Mouse (Mus musculus) skeletal muscle tissue, adult 2 months (tissue): ENCODE data around the gene Phc1.
A peak's percentile ranks its signal among the peaks of the same experiment; 100 is the strongest.

Experiments used
- DNase-seq: peaks from one replicate; pipeline ENCODE4 v3.0.0-alpha.2; 2012; ENCODE audit warnings: low read depth, low spot score

The Phc1 gene

GRCm38 (mm10) chr6:122296918-122297278, 43.5 kb downstream of the Phc1 start:
- DNase-seq: no peak

- DNase-seq: no peak
Measured at GRCm38 (mm10) chr6:122295242-122295641, 45.1 kb downstream of the Phc1 start.

- no peak for DNase-seq
Measured at GRCm38 (mm10) chr6:122294290-122294689, 46.1 kb downstream of the Phc1 start.

GRCm38 (mm10) chr6:122293796-122294195, 46.6 kb downstream of the Phc1 start:
- no peak for DNase-seq

GRCm38 (mm10) chr6:122293121-122293520, 47.2 kb downstream of the Phc1 start:
- no peak for DNase-seq

- DNase-seq: no peak
Measured at GRCm38 (mm10) chr6:122292184-122292583, 48.2 kb downstream of the Phc1 start.

- DNase-seq: no peak
Measured at GRCm38 (mm10) chr6:122291735-122292134, 48.6 kb downstream of the Phc1 start.

GRCm38 (mm10) chr6:122291264-122291663, 49.1 kb downstream of the Phc1 start:
- no peak for DNase-seq

GRCm38 (mm10) chr6:122290253-122290652, 50.1 kb downstream of the Phc1 start:
- DNase-seq: no peak

- DNase-seq: no peak
Measured at GRCm38 (mm10) chr6:122289313-122289712, 51.0 kb downstream of the Phc1 start.

- DNase-seq: no peak
Measured at GRCm38 (mm10) chr6:122288263-122288662, 52.1 kb downstream of the Phc1 start.

- no peak for DNase-seq
Measured at GRCm38 (mm10) chr6:122284823-122285222, 55.5 kb downstream of the Phc1 start.

GRCm38 (mm10) chr6:122284304-122284703, 56.1 kb downstream of the Phc1 start:
- DNase-seq: no peak

GRCm38 (mm10) chr6:122283429-122283828, 56.9 kb downstream of the Phc1 start:
- DNase-seq: no peak

- DNase-seq: no peak
Measured at GRCm38 (mm10) chr6:122282782-122283181, 57.6 kb downstream of the Phc1 start, which contains the start of gene Klrg1. Klrg1 (minus strand) TSS chr6:122282882.

GRCm38 (mm10) chr6:122276565-122276964, 63.8 kb downstream of the Phc1 start:
- DNase-seq: no peak

GRCm38 (mm10) chr6:122274546-122274945, 65.8 kb downstream of the Phc1 start:
- DNase-seq: no peak

GRCm38 (mm10) chr6:122270152-122270551, 70.2 kb downstream of the Phc1 start:
- no peak for DNase-seq

GRCm38 (mm10) chr6:122269170-122269569, 71.2 kb downstream of the Phc1 start:
- DNase-seq: no peak

GRCm38 (mm10) chr6:122268561-122268960, 71.8 kb downstream of the Phc1 start:
- peak; percentile 43 for DNase-seq
